Mouse (Mus musculus): ENCODE data around the gene Vapa.

DNA sequence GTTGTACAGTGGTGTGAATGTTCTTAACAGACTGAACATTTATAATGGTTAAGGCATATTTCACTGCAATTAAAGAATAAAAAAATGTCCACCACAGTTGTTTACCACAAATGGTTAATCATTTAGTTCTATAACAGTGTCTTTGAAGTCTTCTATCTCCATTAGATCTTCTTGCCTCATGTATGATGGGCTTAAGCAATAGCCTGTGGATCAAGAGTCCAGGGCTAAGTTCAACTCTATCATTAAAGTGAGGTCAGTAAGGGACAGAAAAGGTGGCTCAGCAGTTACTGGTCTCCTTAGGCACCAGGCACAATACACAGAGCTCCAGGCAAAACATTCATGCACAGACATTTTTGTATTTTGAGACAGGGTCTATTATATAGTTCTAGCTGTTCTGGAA lies 9.8 kb upstream of the Vapa start:
- TF ChIP-seq TAL1 (IDR thresholded peaks at IDR 0.05; ENCODE audit: low read length) (no peak), GATA1 (IDR thresholded peaks at IDR 0.05; ENCODE audit: low read length) (no peak)
